Mouse (Mus musculus): ENCODE data around the gene Cdh22. TPM values are rescaled to one million over a fixed set of nuclear protein-coding genes. Genes with fewer than 3 reads are reported as not detected.

The Cdh22 gene
- total RNA-seq, 2 experiments from 2014 or later, result 0.26 to 0.42 TPM

Other genes with a start within 250 kb of the Cdh22 start
- gene Ncoa5, start 200.0 kb downstream of the Cdh22 start, total RNA-seq (2021), result 10 to 100 TPM; 31.4 to 34.4 TPM
- gene Cd40, start 179.2 kb downstream of the Cdh22 start, total RNA-seq (2021), result 1 to 10 TPM; 1.8 to 2.3 TPM
- gene 1700025C18Rik, start 144.1 kb downstream of the Cdh22 start, total RNA-seq (2021), result not detected
- gene Slc35c2, start 53.0 kb upstream of the Cdh22 start, total RNA-seq (2021), result 10 to 100 TPM; 20.8 to 23.4 TPM
- gene Elmo2, start 91.6 kb upstream of the Cdh22 start, total RNA-seq (2021), result 10 to 100 TPM; 27.1 to 36.9 TPM
- under 1 TPM in 1 of 2 experiments, not detected in 1; 0.29 TPM for gene Zfp663, start 133.9 kb upstream of the Cdh22 start, total RNA-seq (2021)
- gene Zfp334, start 153.4 kb upstream of the Cdh22 start, total RNA-seq (2021), result 1 to 10 TPM; 5.3 to 6.0 TPM
- gene Ocstamp, start 165.6 kb upstream of the Cdh22 start, total RNA-seq (2021), result under 1 TPM in 1 of 2 experiments, not detected in 1; 0.10 TPM
- 1 to 10 TPM in 1 of 2 experiments, under 1 TPM in 1; 0.44 to 1.2 TPM for gene Slc13a3, start 238.4 kb upstream of the Cdh22 start, total RNA-seq (2021)